ENCODE assay signal across 10 mouse cellular contexts in genomic region chr15:80006156-80006555, GRCm38 (mm10). TPM values are rescaled to one million over a fixed set of nuclear protein-coding genes. Genes with fewer than 3 reads are reported as not detected.
DNase-seq lines count a peak whose midpoint lies in the region; TF ChIP-seq lines count a peak whose summit lies in the region.
"Had no signal": no experiment of that assay in that cellular context is flagged by ENCODE, and none has a peak within 500 bp of the region (broad histone marks: within the 10 kb centered on the region; RNA-seq: fewer than 3 reads in every experiment).

No protein-coding gene starts in this region.

- TF ChIP-seq CTCF in lung, adult 2 months (IDR thresholded peaks at IDR 0.05; ENCODE audit: insufficient read depth, low read length): no peak

- H3K4me1 ChIP-seq in lung, adult 2 months (ENCODE audit: control insufficient read depth, insufficient read depth, low read length): peaks cover 24% of the 10 kb centered on the region

- no peak overlapping the region for H3K4me3 ChIP-seq in lung, adult 2 months (replicated peaks; ENCODE audit: extremely low read depth, low read depth, low read length)

- no peak for TF ChIP-seq POLR2A in lung, adult 2 months (IDR thresholded peaks at IDR 0.05; ENCODE audit: borderline replicate concordance, extremely low read depth, low read depth, low read length)

- DNase-seq in lung, adult 18-20 months: peak; percentile 39 to 55
- DNase-seq in lung, adult 2 months: no peak
- DNase-seq in gastrocnemius, postnatal 14 days: peak; percentile 58
- peak; percentile 91 to 92 for DNase-seq in heart, postnatal 10 days
- DNase-seq in skeletal muscle tissue, adult 2 months (ENCODE audit: low read depth, low spot score): peak; percentile 71
- DNase-seq in embryo, embryonic 10 days (ENCODE audit: low spot score): no peak
- no peak for DNase-seq in layer of hippocampus, postnatal 36 days
- no peak for DNase-seq in cerebellum, postnatal 25 days
- DNase-seq: layer of hippocampus, adult 9-11 months; thymus, adult 2 months had no signal

- 14% methylated on average over 7 of the region's 7 CpGs for WGBS in lung, adult 2 months

- intact Hi-C loops in gastrocnemius, postnatal 14 days (cut with DNase I; ENCODE audit: low total_unique reads): no loop called here
- intact Hi-C loops in heart, postnatal 10 days (cut with DNase I): no loop called here

RNA-seq across cellular contexts. Expression of gene Pdgfb, which starts 8.6 kb away (rescaled TPM):
- polyA plus RNA-seq in lung, adult 2 months (2012; rRNA removed): 138 and 155 TPM in 2 replicates
- total RNA-seq in gastrocnemius, postnatal 14 days (2021): 10 to 100 TPM; 25.2 to 38.5 TPM
- 10 to 100 TPM; 49.2 to 56.2 TPM for total RNA-seq in heart, postnatal 10 days (2021)
- 10 to 100 TPM; 27.3 to 27.6 TPM for total RNA-seq in layer of hippocampus, postnatal 36 days (2021)

RNA-seq across cellular contexts. Expression of gene Cbx7, which starts 35.2 kb away (rescaled TPM):
- 72.5 and 75.9 TPM in 2 replicates for polyA plus RNA-seq in lung, adult 2 months (2012; rRNA removed)
- 1 to 10 TPM; 3.7 to 4.5 TPM for total RNA-seq in gastrocnemius, postnatal 14 days (2021)
- 1 to 10 TPM; 3.0 to 3.8 TPM for total RNA-seq in heart, postnatal 10 days (2021)
- 10 to 100 TPM; 40.4 to 44.8 TPM for total RNA-seq in layer of hippocampus, postnatal 36 days (2021)

Comparison
In these comparisons a context has a peak if more than half of its experiments do, and no peak if none do; other contexts are left out.
1. DNase-seq: peak in lung, adult 18-20 months (2 of 2), gastrocnemius, postnatal 14 days (single experiment), heart, postnatal 10 days (2 of 2) and skeletal muscle tissue, adult 2 months (single experiment); none in lung, adult 2 months (single experiment), embryo, embryonic 10 days (single experiment), layer of hippocampus, postnatal 36 days (0 of 2) and cerebellum, postnatal 25 days (0 of 2).
2. RNA of gene Cbx7, which starts 35.2 kb away (total RNA-seq): 40.4 to 44.8 TPM in layer of hippocampus, postnatal 36 days; 3.7 to 4.5 TPM in gastrocnemius, postnatal 14 days and 3.0 to 3.8 TPM in heart, postnatal 10 days; every median in the first group is over 4 times any median in the second.